Mouse (Mus musculus): Measurements from ENCODE around the gene Fam102a. TPM values are rescaled to one million over a fixed set of nuclear protein-coding genes. Genes with fewer than 3 reads are reported as not detected.

The Fam102a gene
- total and polyA plus RNA-seq, 2 experiments from 2014 or later, result 7.2 to 17.6 TPM

- WGBS, result 87% methylated on average over 5 of the region's 5 CpGs
- no peak for DNase-seq
- H3K9me3 ChIP-seq (ENCODE audit: low read length), result no peaks in the 10 kb centered on the region
- no peaks in the 10 kb centered on the region for H3K27me3 ChIP-seq (ENCODE audit: insufficient read depth, low read length)
- H3K9ac ChIP-seq, result no peak overlapping the region
- no peak overlapping the region for H3K4me3 ChIP-seq (ENCODE audit: low read depth, low read length)
- no peak overlapping the region for H3K27ac ChIP-seq (ENCODE audit: low read depth, low read length)
- no peak for TF ChIP-seq CTCF (IDR thresholded peaks at IDR 0.05; ENCODE audit: low read depth)
- no peaks in the 10 kb centered on the region for H3K4me1 ChIP-seq (ENCODE audit: insufficient read depth)
- no peak overlapping the region for H3K4me2 ChIP-seq (ENCODE audit: low read depth)
- H3K36me3 ChIP-seq (ENCODE audit: insufficient read depth), result no peaks in the 10 kb centered on the region
- no peak for ATAC-seq
These were observed 16.1 kb downstream of the Fam102a start for GRCm38 (mm10) chr2:32551236-32551635.

DNA sequence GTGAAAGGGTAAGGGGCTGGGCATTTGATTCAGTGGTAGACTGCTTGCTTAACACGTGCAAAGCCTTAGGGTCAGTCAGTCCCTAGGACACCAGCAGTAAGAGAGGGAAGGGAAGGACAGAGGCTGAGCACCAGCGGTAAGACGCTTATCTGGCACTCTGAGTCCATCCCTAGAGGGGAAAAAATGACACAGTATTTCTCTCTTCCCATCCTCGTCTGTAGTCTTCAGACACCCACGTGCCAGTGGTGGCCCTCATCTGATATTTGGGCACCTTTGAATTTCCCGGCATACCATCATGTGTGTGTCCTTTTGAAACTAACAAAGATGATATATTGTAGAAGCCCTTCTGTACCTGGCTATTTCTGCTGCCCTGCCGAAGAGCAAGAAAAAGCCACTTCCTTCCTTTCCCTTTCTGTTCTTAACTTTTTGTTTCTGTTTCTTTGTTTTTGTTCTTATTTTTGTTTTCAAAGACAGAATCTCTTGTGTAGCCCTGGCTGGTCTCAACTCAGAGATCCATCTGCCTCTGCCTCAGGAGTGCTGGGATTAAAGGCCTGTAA, 18.5 kb downstream of the Fam102a start:
- ATAC-seq (no peak), DNase-seq (no peak)
- H3K36me3 ChIP-seq (ENCODE audit: insufficient read depth), result no peaks in the 10 kb centered on the region
- no peak for TF ChIP-seq CTCF (IDR thresholded peaks at IDR 0.05; ENCODE audit: low read depth)
- H3K4me1 ChIP-seq (ENCODE audit: insufficient read depth), result no peaks in the 10 kb centered on the region
- no peak overlapping the region for H3K4me2 ChIP-seq (ENCODE audit: low read depth)
- H3K4me3 ChIP-seq (ENCODE audit: low read depth, low read length), result no peak overlapping the region
- no peaks in the 10 kb centered on the region for H3K27me3 ChIP-seq (ENCODE audit: insufficient read depth, low read length)
- H3K9me3 ChIP-seq (ENCODE audit: low read length), result no peaks in the 10 kb centered on the region
- no peak overlapping the region for H3K9ac ChIP-seq
- 83% methylated on average over 7 of the region's 7 CpGs for WGBS
- no peak overlapping the region for H3K27ac ChIP-seq (ENCODE audit: low read depth, low read length)

DNA sequence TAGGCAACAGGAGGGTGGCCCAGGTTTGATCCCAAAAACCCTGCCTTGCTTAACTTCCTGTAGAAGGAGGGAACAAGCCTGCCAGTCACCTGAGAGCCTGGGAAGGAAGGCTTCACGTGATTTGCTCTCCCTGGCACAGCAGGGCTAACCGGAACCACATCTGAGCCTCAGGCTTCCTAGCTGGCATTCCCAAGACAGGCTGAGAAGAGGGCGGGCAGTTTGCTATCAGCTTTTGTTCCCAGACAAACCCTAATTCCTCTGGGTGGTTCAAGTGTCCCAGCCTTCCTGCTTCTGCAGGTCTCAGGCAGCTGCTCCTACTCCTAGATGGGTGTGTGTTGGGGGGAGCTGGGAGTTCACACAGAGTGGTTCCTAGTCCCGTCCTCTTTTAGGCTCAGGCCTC, 20.4 kb downstream of the Fam102a start:
- H3K27me3 ChIP-seq (ENCODE audit: insufficient read depth, low read length), result no peaks in the 10 kb centered on the region
- TF ChIP-seq CTCF (IDR thresholded peaks at IDR 0.05; ENCODE audit: low read depth), result no peak
- no peaks in the 10 kb centered on the region for H3K9me3 ChIP-seq (ENCODE audit: low read length)
- no peak overlapping the region for H3K4me3 ChIP-seq (ENCODE audit: low read depth, low read length)
- H3K9ac ChIP-seq, result no peak overlapping the region
- H3K27ac ChIP-seq (ENCODE audit: low read depth, low read length), result no peak overlapping the region
- DNase-seq, result no peak
- H3K36me3 ChIP-seq (ENCODE audit: insufficient read depth), result peaks cover 6% of the 10 kb centered on the region; the same call in 1 of the 2 replicates
- 41% methylated on average over 4 of the region's 4 CpGs for WGBS
- no peak overlapping the region for H3K4me2 ChIP-seq (ENCODE audit: low read depth)
- no peaks in the 10 kb centered on the region for H3K4me1 ChIP-seq (ENCODE audit: insufficient read depth)
- no peak for ATAC-seq

DNA sequence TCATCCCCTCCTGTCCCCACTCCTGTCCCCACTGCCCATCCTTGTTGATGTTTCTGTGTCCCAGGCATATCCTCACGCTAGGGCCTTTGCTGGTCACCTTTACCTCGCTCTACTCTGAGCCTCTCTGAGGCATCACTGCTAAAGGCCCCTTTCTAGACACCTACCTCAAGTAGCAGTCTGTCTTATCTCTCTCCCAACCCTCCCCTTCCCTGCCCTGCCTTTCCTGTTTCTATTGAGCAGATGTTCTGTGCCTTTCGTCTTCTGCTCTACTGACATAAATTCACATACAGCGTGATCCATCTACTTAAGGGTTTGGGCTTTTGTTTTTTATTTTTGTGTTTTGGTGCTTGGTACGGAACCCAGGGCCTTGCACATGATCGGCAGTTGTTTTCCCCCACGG, 20.9 kb downstream of the Fam102a start:
- no peak for TF ChIP-seq CTCF (IDR thresholded peaks at IDR 0.05; ENCODE audit: low read depth)
- no peak overlapping the region for H3K27ac ChIP-seq (ENCODE audit: low read depth, low read length)

DNA sequence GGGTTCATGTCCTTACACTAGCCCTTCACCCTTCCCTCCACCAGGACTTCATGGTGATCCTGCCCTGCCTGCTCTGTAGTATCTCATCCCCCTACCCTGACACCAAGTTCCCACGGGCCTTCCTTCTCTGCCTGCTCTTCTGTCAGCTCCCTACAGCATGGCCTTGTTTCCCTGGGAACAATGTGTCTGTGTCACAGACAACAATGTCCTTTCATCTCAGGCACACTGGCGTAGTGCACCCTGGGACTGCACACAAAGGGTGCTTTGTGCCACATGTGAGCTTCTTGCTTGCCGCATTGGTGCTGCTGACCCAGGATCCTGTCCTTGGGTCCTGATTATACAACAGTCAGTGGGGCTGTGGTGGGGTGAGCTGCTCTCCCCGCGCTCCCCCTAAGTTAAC, 24.4 kb downstream of the Fam102a start:
- Histone ChIP-seq H3K9me3 (ENCODE audit: low read length) (no peaks in the 10 kb centered on the region), H3K4me2 (ENCODE audit: low read depth) (no peak overlapping the region), H3K27ac (ENCODE audit: low read depth, low read length) (peak overlapping the region; percentile 57), H3K27me3 (ENCODE audit: insufficient read depth, low read length) (no peaks in the 10 kb centered on the region), H3K36me3 (ENCODE audit: insufficient read depth) (peaks cover 19% of the 10 kb centered on the region; the same call in 1 of the 2 replicates), H3K4me3 (ENCODE audit: low read depth, low read length) (no peak overlapping the region), H3K9ac (no peak overlapping the region), H3K4me1 (ENCODE audit: insufficient read depth) (no peaks in the 10 kb centered on the region)
- peak; percentile 52 for DNase-seq
- WGBS, result 11% methylated on average over 5 of the region's 5 CpGs
- no peak for TF ChIP-seq CTCF (IDR thresholded peaks at IDR 0.05; ENCODE audit: low read depth)
- ATAC-seq, result peak; percentile 93

More for the DNA sequence above, 20.9 kb downstream of the Fam102a start:
- Histone ChIP-seq H3K4me3 (ENCODE audit: low read depth, low read length) (no peak overlapping the region), H3K9me3 (ENCODE audit: low read length) (no peaks in the 10 kb centered on the region), H3K27me3 (ENCODE audit: insufficient read depth, low read length) (no peaks in the 10 kb centered on the region), H3K4me2 (ENCODE audit: low read depth) (no peak overlapping the region), H3K4me1 (ENCODE audit: insufficient read depth) (no peaks in the 10 kb centered on the region), H3K9ac (no peak overlapping the region), H3K36me3 (ENCODE audit: insufficient read depth) (peaks cover 6% of the 10 kb centered on the region; the same call in 1 of the 2 replicates)
- 81% methylated on average over 7 of the region's 7 CpGs for WGBS
- DNase-seq, result no peak
- ATAC-seq, result no peak

- Histone ChIP-seq H3K4me2 (ENCODE audit: low read depth) (no peak overlapping the region), H3K27me3 (ENCODE audit: insufficient read depth, low read length) (no peaks in the 10 kb centered on the region), H3K4me3 (ENCODE audit: low read depth, low read length) (no peak overlapping the region), H3K9me3 (ENCODE audit: low read length) (no peaks in the 10 kb centered on the region), H3K9ac (no peak overlapping the region), H3K36me3 (ENCODE audit: insufficient read depth) (peaks cover 43% of the 10 kb centered on the region), H3K4me1 (ENCODE audit: insufficient read depth) (peaks cover 3% of the 10 kb centered on the region), H3K27ac (ENCODE audit: low read depth, low read length) (no peak overlapping the region)
- ATAC-seq, result peak; percentile 26; the same call in 1 of the 2 replicates
- DNase-seq, result peak; percentile 83
- 39% methylated on average over 4 of the region's 4 CpGs for WGBS
- TF ChIP-seq CTCF (IDR thresholded peaks at IDR 0.05; ENCODE audit: low read depth), result peak; percentile 91
These were observed 31.5 kb downstream of the Fam102a start for GRCm38 (mm10) chr2:32566536-32567063.

DNA sequence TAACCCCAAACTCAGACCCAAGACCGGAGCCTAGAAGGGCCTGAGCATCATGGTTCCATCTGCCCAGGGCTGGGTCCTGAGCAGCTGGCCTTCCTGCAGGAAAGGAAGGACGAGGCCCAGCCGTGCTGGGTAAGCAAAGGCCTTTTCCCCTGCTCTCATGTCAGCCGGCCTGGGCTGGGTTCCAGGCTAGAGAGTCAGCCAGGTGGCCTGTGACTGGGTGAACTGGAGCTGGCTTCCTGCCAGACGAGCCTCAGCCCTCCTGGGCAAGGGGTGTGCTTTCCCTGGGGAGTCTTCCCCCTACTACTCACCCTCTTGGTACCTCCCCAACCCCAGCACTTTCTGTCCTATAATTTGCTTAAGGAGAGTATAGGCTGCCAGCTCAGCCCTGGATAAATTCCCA, 33.0 kb downstream of the Fam102a start:
- H3K36me3 ChIP-seq (ENCODE audit: insufficient read depth), result peaks cover 45% of the 10 kb centered on the region
- no peak for TF ChIP-seq CTCF (IDR thresholded peaks at IDR 0.05; ENCODE audit: low read depth)
- ATAC-seq (no peak), DNase-seq (no peak)
- no peak overlapping the region for H3K4me3 ChIP-seq (ENCODE audit: low read depth, low read length)
- H3K27me3 ChIP-seq (ENCODE audit: insufficient read depth, low read length), result no peaks in the 10 kb centered on the region
- peaks cover 7% of the 10 kb centered on the region for H3K4me1 ChIP-seq (ENCODE audit: insufficient read depth)
- no peak overlapping the region for H3K4me2 ChIP-seq (ENCODE audit: low read depth)
- 70% methylated on average over 5 of the region's 5 CpGs for WGBS
- H3K27ac ChIP-seq (ENCODE audit: low read depth, low read length), result no peak overlapping the region
- no peak overlapping the region for H3K9ac ChIP-seq
- no peaks in the 10 kb centered on the region for H3K9me3 ChIP-seq (ENCODE audit: low read length)
